Mouse (Mus musculus): ENCODE data around the gene Mfng.

GRCm38 (mm10) chr15:78780359-78780758 is 7.1 kb upstream of the Mfng start:
- TF ChIP-seq CTCF (IDR thresholded peaks at IDR 0.05; ENCODE audit: low read depth) (no peak), EP300 (optimal IDR thresholded peaks at IDR 0.05) (no peak)
